Mouse (Mus musculus) layer of hippocampus, adult 2 months (tissue): Measurements from ENCODE around the gene Rem2. TPM values are rescaled to one million over a fixed set of nuclear protein-coding genes. Genes with fewer than 3 reads are reported as not detected.

ENCODE experiments used
- DNase-seq, 2 experiments: peaks; one replicate each; pipeline ENCODE4 v3.0.0; 2022; ENCODE audit warnings: low spot score in 2 of 2
- H3K27ac ChIP-seq: fragments of 200-600 bp; 2 replicates; pipeline ENCODE4 v1.8.1; 2022
- H3K4me3 ChIP-seq: fragments of 200-600 bp; 2 replicates; pipeline ENCODE4 v1.8.1; 2022; ENCODE audit warnings: mild to moderate bottlenecking
- CTCF ChIP-seq: fragments of 200-600 bp; conservative IDR thresholded peaks from 2 replicates; pipeline ENCODE4 v1.8.1; 2022; ENCODE audit warnings: antibody characterized with exemption, mild to moderate bottlenecking, moderate library complexity
- total RNA-seq, 2 experiments: library from RNA; stranded (reverse); gene quantifications; 2 replicates each; pipeline ENCODE4 v1.2.3; 2021

The Rem2 gene
- total RNA-seq, 2 experiments from 2014 or later: 23.9 to 24.0 TPM

- DNase-seq: no peak
- TF ChIP-seq CTCF: peak; percentile 82
- Histone ChIP-seq H3K4me3 (no peak overlapping the region), H3K27ac (no peak overlapping the region)
Measured at GRCm38 (mm10) chr14:54482498-54482897, 6.6 kb downstream of the Rem2 start.

GRCm38 (mm10) chr14:54485899-54486298 lies 10.0 kb downstream of the Rem2 start:
- no peak for TF ChIP-seq CTCF
- H3K27ac ChIP-seq: no peak overlapping the region; the same call in 1 of the 2 replicates
- no peak for DNase-seq
- no peak overlapping the region for H3K4me3 ChIP-seq

DNA sequence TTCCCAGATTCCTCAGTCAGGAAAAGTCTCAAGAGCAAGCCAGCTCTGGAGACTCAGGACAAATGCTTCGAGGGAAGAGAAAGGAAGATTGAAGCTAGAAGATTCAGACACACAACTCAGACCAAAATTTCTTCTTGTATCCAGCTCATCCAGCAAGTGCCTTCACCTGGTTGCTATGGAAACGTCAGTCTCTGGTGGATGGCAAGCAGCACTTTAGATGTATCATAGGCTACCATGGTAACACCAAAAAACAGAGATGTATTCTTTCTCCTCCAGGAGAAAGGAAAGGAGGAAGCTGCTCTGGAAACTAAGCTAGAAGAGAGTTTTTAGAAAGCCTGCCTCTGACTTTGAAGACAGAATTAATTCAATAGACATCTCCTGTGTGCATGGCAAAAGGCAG lies 11.8 kb downstream of the Rem2 start:
- DNase-seq: no peak
- H3K4me3 ChIP-seq: no peak overlapping the region
- no peak overlapping the region for H3K27ac ChIP-seq
- TF ChIP-seq CTCF: no peak

DNA sequence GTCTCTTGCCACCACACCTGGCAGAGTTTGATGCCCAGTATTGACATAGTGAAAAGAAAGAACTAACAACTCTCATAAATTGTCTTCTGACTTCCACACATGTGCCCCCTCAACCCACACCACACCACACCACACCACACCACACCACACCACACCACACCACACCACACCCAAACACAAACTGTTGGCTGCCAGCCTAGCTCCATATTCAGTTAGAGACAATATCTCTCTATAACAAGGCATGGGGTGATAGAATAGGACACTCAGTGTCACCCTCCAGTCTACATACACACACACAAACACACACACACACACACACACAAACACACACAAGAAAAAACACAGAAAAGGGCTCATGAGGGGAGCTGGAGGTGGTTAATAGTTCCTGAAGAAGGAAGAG lies 12.4 kb downstream of the Rem2 start:
- no peak overlapping the region for H3K27ac ChIP-seq

GRCm38 (mm10) chr14:54492345-54493131 lies 16.6 kb downstream of the Rem2 start:
- DNase-seq: peak in 1 of 2 experiments; percentile 52
- no peak for TF ChIP-seq CTCF
- no peak overlapping the region for H3K4me3 ChIP-seq
- no peak overlapping the region for H3K27ac ChIP-seq

More for the DNA sequence above, 12.4 kb downstream of the Rem2 start:
- DNase-seq: no peak
- H3K4me3 ChIP-seq: no peak overlapping the region
- TF ChIP-seq CTCF: no peak

- Histone ChIP-seq H3K4me3 (no peak overlapping the region), H3K27ac (no peak overlapping the region)
- no peak for DNase-seq
- no peak for TF ChIP-seq CTCF
Measured at GRCm38 (mm10) chr14:54493236-54493635, 17.3 kb downstream of the Rem2 start.

- Histone ChIP-seq H3K27ac (no peak overlapping the region), H3K4me3 (no peak overlapping the region)
- TF ChIP-seq CTCF: peak; percentile 89
- peak; percentile 29 to 66 for DNase-seq
Measured at GRCm38 (mm10) chr14:54494234-54494633, 18.3 kb downstream of the Rem2 start.

DNA sequence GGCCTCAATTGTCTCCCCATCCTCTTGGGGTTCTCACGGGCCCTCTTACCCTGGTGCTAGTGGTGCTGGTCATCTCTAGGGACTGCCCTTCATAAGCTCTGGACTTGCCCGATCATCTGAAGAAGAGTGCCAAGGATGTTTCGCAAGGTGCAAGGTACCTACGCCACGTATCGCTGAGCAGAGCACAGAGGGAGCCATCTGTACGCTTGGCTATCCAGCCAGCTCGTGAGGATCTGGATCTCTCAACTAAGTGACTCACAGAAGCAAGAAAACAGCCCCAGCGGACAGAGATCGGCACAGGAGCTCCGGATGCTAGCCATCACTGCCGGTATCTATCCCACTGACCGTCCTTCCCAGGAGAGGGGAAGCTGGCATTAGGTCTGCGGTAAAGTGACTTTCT lies 20.8 kb downstream of the Rem2 start:
- no peak overlapping the region for H3K27ac ChIP-seq
- TF ChIP-seq CTCF: no peak
- no peak overlapping the region for H3K4me3 ChIP-seq
- DNase-seq: no peak

DNA sequence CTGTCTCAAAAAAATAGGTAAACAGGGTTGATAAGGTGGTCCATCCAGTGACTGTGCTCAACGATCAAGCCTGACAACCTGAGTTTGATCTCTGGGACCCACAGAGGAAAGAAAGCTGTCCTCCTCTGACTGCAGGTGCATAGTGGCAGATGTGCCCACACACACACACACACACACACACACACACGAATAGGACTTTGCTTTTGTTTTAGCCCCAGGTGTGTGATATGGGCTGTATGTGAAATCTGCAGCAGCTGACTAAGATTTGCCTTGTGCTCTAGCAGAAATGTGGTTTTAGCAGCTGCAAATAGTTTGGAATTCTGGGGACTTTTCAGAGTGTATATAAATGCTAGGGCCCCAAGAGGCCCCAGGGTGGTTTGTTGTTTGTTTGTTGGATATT lies 23.4 kb downstream of the Rem2 start:
- no peak for DNase-seq
- Histone ChIP-seq H3K27ac (no peak overlapping the region), H3K4me3 (no peak overlapping the region)
- TF ChIP-seq CTCF: no peak

- H3K27ac ChIP-seq: no peak overlapping the region
- TF ChIP-seq CTCF: no peak
- no peak for DNase-seq
- H3K4me3 ChIP-seq: no peak overlapping the region
Measured at GRCm38 (mm10) chr14:54501365-54501764, 25.5 kb downstream of the Rem2 start.

DNA sequence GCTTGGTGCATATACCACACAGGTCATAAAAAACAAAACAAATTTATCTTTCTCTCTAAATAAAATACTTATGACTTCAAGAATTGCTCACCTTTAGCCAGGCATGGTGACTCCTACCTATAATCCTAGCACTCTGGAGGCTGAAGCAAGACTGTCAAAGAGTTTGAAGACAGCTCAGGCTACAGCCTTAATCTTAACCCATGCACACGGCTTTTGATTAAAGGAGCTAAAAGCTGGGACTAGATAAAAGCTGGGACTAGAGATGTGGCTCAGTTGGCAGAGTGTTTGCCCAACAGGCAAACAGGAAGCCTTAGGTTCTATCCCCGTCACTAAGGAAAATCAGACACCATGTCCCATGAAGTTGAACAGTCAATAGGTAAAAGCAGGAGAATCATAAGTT lies 27.2 kb downstream of the Rem2 start:
- Histone ChIP-seq H3K27ac (no peak overlapping the region), H3K4me3 (no peak overlapping the region)
- no peak for DNase-seq
- TF ChIP-seq CTCF: no peak

GRCm38 (mm10) chr14:54509774-54510173 lies 33.9 kb downstream of the Rem2 start:
- Histone ChIP-seq H3K27ac (no peak overlapping the region), H3K4me3 (no peak overlapping the region)
- TF ChIP-seq CTCF: no peak
- DNase-seq: no peak

DNA sequence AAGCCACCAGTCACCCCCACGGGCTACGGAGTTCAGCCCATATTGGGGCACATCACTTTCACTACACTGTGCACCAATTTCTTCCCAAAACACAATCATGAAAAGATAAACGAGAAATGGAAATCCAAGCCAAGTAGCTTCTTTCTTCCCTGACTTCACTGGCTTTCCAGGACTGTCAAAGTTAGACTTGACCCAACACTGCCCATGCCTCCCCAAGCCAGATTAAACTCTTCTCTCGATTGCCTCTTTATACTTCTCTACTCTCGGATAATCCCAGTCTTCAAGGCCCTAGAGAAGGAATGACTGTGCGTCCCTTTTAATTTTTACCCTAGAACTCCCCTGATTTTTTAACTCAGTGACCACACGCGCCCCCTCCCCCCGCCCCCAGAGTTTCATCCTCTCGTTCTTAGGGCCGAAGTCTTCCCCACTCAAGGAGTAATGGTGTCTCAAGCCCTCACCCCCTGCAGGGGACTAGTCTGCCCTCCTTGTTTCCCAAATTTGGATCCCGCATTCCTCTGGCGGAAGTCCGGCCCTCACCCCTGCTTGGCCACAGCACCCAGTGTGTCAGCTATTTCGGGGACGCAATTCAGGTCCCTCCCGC lies 40.9 kb downstream of the Rem2 start:
- Histone ChIP-seq H3K27ac (peak overlapping the region; percentile 86), H3K4me3 (peak overlapping the region; percentile 72)
- TF ChIP-seq CTCF: no peak; the same call in 1 of the 2 replicates
- no peak for DNase-seq

DNA sequence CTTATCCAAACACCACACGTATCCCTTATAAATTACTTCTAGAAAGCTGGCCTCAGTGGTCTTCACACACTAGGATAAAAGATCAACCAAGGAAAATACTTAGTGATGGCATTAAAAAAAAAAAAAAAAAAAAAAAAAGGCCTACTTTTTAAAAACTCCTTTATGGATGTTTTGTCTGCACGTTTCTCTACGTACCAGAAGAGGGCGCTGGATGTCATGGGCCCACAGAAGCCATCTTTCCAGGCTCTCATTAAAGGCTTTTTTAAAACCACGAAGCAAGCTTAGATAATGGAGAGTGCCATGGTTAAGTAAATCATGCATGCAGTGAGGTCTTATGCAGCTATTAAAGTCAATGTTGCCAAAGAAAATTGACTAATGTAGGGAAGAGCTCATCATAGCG lies 47.7 kb downstream of the Rem2 start:
- H3K27ac ChIP-seq: no peak overlapping the region
- no peak for DNase-seq
- H3K4me3 ChIP-seq: no peak overlapping the region
- TF ChIP-seq CTCF: peak; percentile 69
